Mouse (Mus musculus): Measurements from ENCODE around the gene Rps23. TPM values are rescaled to one million over a fixed set of nuclear protein-coding genes. Genes with fewer than 3 reads are reported as not detected.

Gene Rps23
- 542 TPM in 1 of 2 replicates, not detected in the other for polyA plus RNA-seq (2012; ENCODE audit: insufficient read depth, insufficient read length, low replicate concordance, missing spikeins)

- under 1% methylated on average over 57 of the region's 57 CpGs for WGBS
- Histone ChIP-seq H3K4me3 (ENCODE audit: insufficient read depth, low read depth, low read length) (peak within 1 kb of the TSS; percentile 69), H3K4me1 (ENCODE audit: control insufficient read depth, insufficient read depth, low read length) (no peaks in the 10 kb centered on the region), H3K27ac (ENCODE audit: insufficient read depth, low read depth, low read length) (peak within 1 kb of the TSS; percentile 87)
- TF ChIP-seq CTCF (IDR thresholded peaks at IDR 0.05; ENCODE audit: insufficient read depth, low read depth, low read length) (no peak), POLR2A (IDR thresholded peaks at IDR 0.05; ENCODE audit: insufficient read depth, low read depth, low read length) (peak; percentile 87)
Observed at GRCm38 (mm10) chr13:90922751-90923612, at the start of gene Rps23. Gene Rps23, plus strand, starts transcription at chr13:90922958.

GRCm38 (mm10) chr13:90881727-90882429 lies 40.9 kb upstream of the Rps23 start:
- no peak overlapping the region for H3K27ac ChIP-seq (ENCODE audit: insufficient read depth, low read depth, low read length)
- H3K4me1 ChIP-seq (ENCODE audit: control insufficient read depth, insufficient read depth, low read length) = no peaks in the 10 kb centered on the region
- no peak overlapping the region for H3K4me3 ChIP-seq (ENCODE audit: insufficient read depth, low read depth, low read length)
- TF ChIP-seq POLR2A (IDR thresholded peaks at IDR 0.05; ENCODE audit: insufficient read depth, low read depth, low read length) (no peak), CTCF (IDR thresholded peaks at IDR 0.05; ENCODE audit: insufficient read depth, low read depth, low read length) (no peak)
- 77% methylated on average over 1 of the region's 1 CpGs for WGBS

GRCm38 (mm10) chr13:90885856-90886532 lies 36.8 kb upstream of the Rps23 start:
- Histone ChIP-seq H3K27ac (ENCODE audit: insufficient read depth, low read depth, low read length) (no peak overlapping the region), H3K4me1 (ENCODE audit: control insufficient read depth, insufficient read depth, low read length) (no peaks in the 10 kb centered on the region), H3K4me3 (ENCODE audit: insufficient read depth, low read depth, low read length) (no peak overlapping the region)
- TF ChIP-seq POLR2A (IDR thresholded peaks at IDR 0.05; ENCODE audit: insufficient read depth, low read depth, low read length) (no peak), CTCF (IDR thresholded peaks at IDR 0.05; ENCODE audit: insufficient read depth, low read depth, low read length) (no peak)
- 63% methylated on average over 13 of the region's 13 CpGs for WGBS

GRCm38 (mm10) chr13:90886568-90886983 lies 36.2 kb upstream of the Rps23 start:
- H3K27ac ChIP-seq (ENCODE audit: insufficient read depth, low read depth, low read length) = no peak overlapping the region
- H3K4me3 ChIP-seq (ENCODE audit: insufficient read depth, low read depth, low read length) = peak overlapping the region; percentile 21; the same call in 1 of the 2 replicates
- under 1% methylated on average over 18 of the region's 18 CpGs for WGBS
- TF ChIP-seq CTCF (IDR thresholded peaks at IDR 0.05; ENCODE audit: insufficient read depth, low read depth, low read length) (peak; percentile 60), POLR2A (IDR thresholded peaks at IDR 0.05; ENCODE audit: insufficient read depth, low read depth, low read length) (no peak)
- no peaks in the 10 kb centered on the region for H3K4me1 ChIP-seq (ENCODE audit: control insufficient read depth, insufficient read depth, low read length)

- Histone ChIP-seq H3K27ac (ENCODE audit: insufficient read depth, low read depth, low read length) (no peak overlapping the region), H3K4me1 (ENCODE audit: control insufficient read depth, insufficient read depth, low read length) (no peaks in the 10 kb centered on the region), H3K4me3 (ENCODE audit: insufficient read depth, low read depth, low read length) (no peak overlapping the region)
- WGBS = 96% methylated on average over 5 of the region's 5 CpGs
- TF ChIP-seq CTCF (IDR thresholded peaks at IDR 0.05; ENCODE audit: insufficient read depth, low read depth, low read length) = no peak
Observed at GRCm38 (mm10) chr13:90890111-90890510, 32.6 kb upstream of the Rps23 start.

GRCm38 (mm10) chr13:90894819-90895218 lies 27.9 kb upstream of the Rps23 start:
- no peak overlapping the region for H3K27ac ChIP-seq (ENCODE audit: insufficient read depth, low read depth, low read length)
- TF ChIP-seq POLR2A (IDR thresholded peaks at IDR 0.05; ENCODE audit: insufficient read depth, low read depth, low read length) = no peak
- TF ChIP-seq CTCF (IDR thresholded peaks at IDR 0.05; ENCODE audit: insufficient read depth, low read depth, low read length) = no peak
- H3K4me3 ChIP-seq (ENCODE audit: insufficient read depth, low read depth, low read length) = no peak overlapping the region
- no peaks in the 10 kb centered on the region for H3K4me1 ChIP-seq (ENCODE audit: control insufficient read depth, insufficient read depth, low read length)
- WGBS = 58% methylated on average over 4 of the region's 4 CpGs

GRCm38 (mm10) chr13:90896098-90896497 lies 26.7 kb upstream of the Rps23 start:
- Histone ChIP-seq H3K27ac (ENCODE audit: insufficient read depth, low read depth, low read length) (no peak overlapping the region), H3K4me3 (ENCODE audit: insufficient read depth, low read depth, low read length) (no peak overlapping the region), H3K4me1 (ENCODE audit: control insufficient read depth, insufficient read depth, low read length) (no peaks in the 10 kb centered on the region)
- WGBS = 54% methylated on average over 2 of the region's 2 CpGs
- TF ChIP-seq CTCF (IDR thresholded peaks at IDR 0.05; ENCODE audit: insufficient read depth, low read depth, low read length) (no peak), POLR2A (IDR thresholded peaks at IDR 0.05; ENCODE audit: insufficient read depth, low read depth, low read length) (no peak)

GRCm38 (mm10) chr13:90896821-90897220 lies 25.9 kb upstream of the Rps23 start:
- TF ChIP-seq CTCF (IDR thresholded peaks at IDR 0.05; ENCODE audit: insufficient read depth, low read depth, low read length) (no peak), POLR2A (IDR thresholded peaks at IDR 0.05; ENCODE audit: insufficient read depth, low read depth, low read length) (no peak)
- no peak overlapping the region for H3K4me3 ChIP-seq (ENCODE audit: insufficient read depth, low read depth, low read length)
- no peak overlapping the region for H3K27ac ChIP-seq (ENCODE audit: insufficient read depth, low read depth, low read length)
- 62% methylated on average over 12 of the region's 12 CpGs for WGBS
- H3K4me1 ChIP-seq (ENCODE audit: control insufficient read depth, insufficient read depth, low read length) = no peaks in the 10 kb centered on the region
